Mouse (Mus musculus) forebrain, embryonic 15.5 days (tissue): ENCODE results near the gene Nr2e1. TPM values are rescaled to one million over a fixed set of nuclear protein-coding genes. Genes with fewer than 3 reads are reported as not detected.

Experiments used
- ATAC-seq: fragments of 200-750 bp; cut with Nextera tagmentation; replicated peaks from 2 replicates; pipeline ENCODE4 v1.8.0; 2017; ENCODE audit warnings: mild to moderate bottlenecking, moderate TSS enrichment, moderate library complexity
- H3K27ac ChIP-seq: fragments of 300-500 bp; sonication (generic); replicated peaks from 2 replicates; pipeline ENCODE4 v1.5.1; 2015; ENCODE audit warnings: mild to moderate bottlenecking, inconsistent platforms
- H3K27me3 ChIP-seq: fragments of 300-500 bp; sonication (generic); 2 replicates; pipeline ENCODE4 v1.6.1; 2015; ENCODE audit warnings: inconsistent platforms
- H3K36me3 ChIP-seq: fragments of 300-500 bp; sonication (generic); 2 replicates; pipeline ENCODE4 v1.6.1; 2015; ENCODE audit warnings: mild to moderate bottlenecking, inconsistent platforms
- H3K4me1 ChIP-seq: fragments of 300-500 bp; sonication (generic); 2 replicates; pipeline ENCODE4 v1.6.1; 2015; ENCODE audit warnings: inconsistent platforms
- H3K4me2 ChIP-seq: fragments of 300-500 bp; sonication (generic); replicated peaks from 2 replicates; pipeline ENCODE4 v1.6.1; 2015; ENCODE audit warnings: mild to moderate bottlenecking, inconsistent platforms
- H3K4me3 ChIP-seq: fragments of 300-500 bp; sonication (generic); 2 replicates; pipeline ENCODE4 v1.5.1; 2015; ENCODE audit warnings: mild to moderate bottlenecking, inconsistent platforms
- H3K9ac ChIP-seq: fragments of 300-500 bp; sonication (generic); replicated peaks from 2 replicates; pipeline ENCODE4 v1.6.1; 2015; ENCODE audit warnings: mild to moderate bottlenecking, inconsistent platforms
- H3K9me3 ChIP-seq: fragments of 300-500 bp; sonication (generic); 2 replicates; pipeline ENCODE4 v1.6.1; 2016; ENCODE audit warnings: inconsistent platforms
- WGBS: fragments of 180-500 bp; shearing (Covaris S2); methylation state at CpG from one replicate; pipeline ENCODE4 v1.1.7; 2015; ENCODE audit warnings: mixed read lengths; 5-methylcytosine and 5-hydroxymethylcytosine counted together
- polyA plus RNA-seq: library from polyadenylated mRNA; unstranded; fragments of >200 nt; fragmentation: Nextera tagmentation; extraction: Ambion mirVana; gene quantifications from 2 replicates; pipeline ENCODE4 v1.2.1, GENCODE M21; 2015

Nr2e1 gene
- polyA plus RNA-seq, 1 experiment from 2014 or later = 35.4 TPM

GRCm38 (mm10) chr10:42577525-42578280, 5.7 kb downstream of the Nr2e1 start:
- peak overlapping the region; percentile 66 for H3K4me2 ChIP-seq
- no peaks in the 10 kb centered on the region for H3K36me3 ChIP-seq
- H3K9ac ChIP-seq = no peak overlapping the region
- 5% methylated on average over 15 of the region's 15 CpGs for WGBS
- ATAC-seq = no peak
- H3K9me3 ChIP-seq = no peaks in the 10 kb centered on the region
- H3K4me3 ChIP-seq = peak overlapping the region; percentile 58
- peaks cover 67% of the 10 kb centered on the region for H3K4me1 ChIP-seq
- H3K27me3 ChIP-seq = no peaks in the 10 kb centered on the region
- peak overlapping the region; percentile 13; the same call in 1 of the 2 replicates for H3K27ac ChIP-seq

- Histone ChIP-seq H3K36me3 (peaks cover 3% of the 10 kb centered on the region; the same call in 1 of the 2 replicates), H3K9ac (no peak overlapping the region), H3K4me3 (no peak overlapping the region), H3K4me1 (peaks cover 46% of the 10 kb centered on the region), H3K9me3 (no peaks in the 10 kb centered on the region), H3K4me2 (peak overlapping the region; percentile 1; the same call in 1 of the 2 replicates), H3K27ac (no peak overlapping the region), H3K27me3 (no peaks in the 10 kb centered on the region)
- 37% methylated on average over 10 of the region's 10 CpGs for WGBS
- no peak for ATAC-seq
Observed at GRCm38 (mm10) chr10:42574639-42575038, 8.8 kb downstream of the Nr2e1 start.

- Histone ChIP-seq H3K9me3 (no peaks in the 10 kb centered on the region), H3K4me3 (peak overlapping the region; percentile 37), H3K27me3 (no peaks in the 10 kb centered on the region), H3K27ac (no peak overlapping the region), H3K4me1 (peaks cover 40% of the 10 kb centered on the region), H3K4me2 (peak overlapping the region; percentile 59), H3K36me3 (peaks cover 3% of the 10 kb centered on the region; the same call in 1 of the 2 replicates), H3K9ac (peak overlapping the region; percentile 3; the same call in 1 of the 2 replicates)
- ATAC-seq = no peak; the same call in 1 of the 2 replicates
- WGBS = 20% methylated on average over 15 of the region's 15 CpGs
Observed at GRCm38 (mm10) chr10:42572971-42573370, 10.5 kb downstream of the Nr2e1 start.

- no peak; the same call in 1 of the 2 replicates for ATAC-seq
- Histone ChIP-seq H3K27me3 (no peaks in the 10 kb centered on the region), H3K9ac (peak overlapping the region; percentile 3; the same call in 1 of the 2 replicates), H3K27ac (no peak overlapping the region), H3K36me3 (peaks cover 3% of the 10 kb centered on the region; the same call in 1 of the 2 replicates), H3K4me1 (peaks cover 39% of the 10 kb centered on the region), H3K4me3 (peak overlapping the region; percentile 37), H3K4me2 (peak overlapping the region; percentile 59), H3K9me3 (no peaks in the 10 kb centered on the region)
- 9% methylated on average over 20 of the region's 20 CpGs for WGBS
Observed at GRCm38 (mm10) chr10:42572567-42572966, 10.9 kb downstream of the Nr2e1 start.

- no peaks in the 10 kb centered on the region for H3K27me3 ChIP-seq
- WGBS = 22% methylated on average over 12 of the region's 12 CpGs
- ATAC-seq = no peak
- no peak overlapping the region for H3K4me3 ChIP-seq
- H3K4me2 ChIP-seq = no peak overlapping the region
- no peaks in the 10 kb centered on the region for H3K9me3 ChIP-seq
- no peak overlapping the region for H3K9ac ChIP-seq
- H3K36me3 ChIP-seq = no peaks in the 10 kb centered on the region
- H3K4me1 ChIP-seq = 0 out of 2 replicates have a peak, but pooled peaks cover under 1% of the 10 kb centered on the region
- no peak overlapping the region for H3K27ac ChIP-seq
Observed at GRCm38 (mm10) chr10:42562272-42562671, 21.2 kb downstream of the Nr2e1 start.

GRCm38 (mm10) chr10:42559581-42560200, 23.7 kb downstream of the Nr2e1 start:
- Histone ChIP-seq H3K4me1 (no peaks in the 10 kb centered on the region), H3K27ac (no peak overlapping the region), H3K4me3 (no peak overlapping the region), H3K27me3 (no peaks in the 10 kb centered on the region), H3K4me2 (no peak overlapping the region), H3K9me3 (no peaks in the 10 kb centered on the region), H3K9ac (no peak overlapping the region), H3K36me3 (no peaks in the 10 kb centered on the region)
- 88% methylated on average over 5 of the region's 5 CpGs for WGBS
- no peak for ATAC-seq

- WGBS = 93% methylated on average over 3 of the region's 3 CpGs
- Histone ChIP-seq H3K4me2 (no peak overlapping the region), H3K4me1 (no peaks in the 10 kb centered on the region), H3K4me3 (no peak overlapping the region), H3K36me3 (no peaks in the 10 kb centered on the region), H3K27me3 (no peaks in the 10 kb centered on the region), H3K9ac (no peak overlapping the region), H3K9me3 (no peaks in the 10 kb centered on the region), H3K27ac (no peak overlapping the region)
- ATAC-seq = no peak
Observed at GRCm38 (mm10) chr10:42546507-42546906, 36.9 kb downstream of the Nr2e1 start.

GRCm38 (mm10) chr10:42545707-42546503, 37.5 kb downstream of the Nr2e1 start:
- Histone ChIP-seq H3K36me3 (no peaks in the 10 kb centered on the region), H3K9me3 (no peaks in the 10 kb centered on the region), H3K4me3 (no peak overlapping the region), H3K4me1 (no peaks in the 10 kb centered on the region), H3K27ac (no peak overlapping the region), H3K9ac (no peak overlapping the region), H3K27me3 (no peaks in the 10 kb centered on the region), H3K4me2 (no peak overlapping the region)
- ATAC-seq = no peak
- 86% methylated on average over 6 of the region's 6 CpGs for WGBS

- Histone ChIP-seq H3K36me3 (peaks cover 8% of the 10 kb centered on the region; the same call in 1 of the 2 replicates), H3K9me3 (no peaks in the 10 kb centered on the region), H3K9ac (no peak overlapping the region), H3K4me3 (no peak overlapping the region), H3K27me3 (no peaks in the 10 kb centered on the region), H3K4me2 (no peak overlapping the region), H3K4me1 (no peaks in the 10 kb centered on the region), H3K27ac (no peak overlapping the region)
- WGBS = 88% methylated on average over 9 of the region's 9 CpGs
- no peak for ATAC-seq
Observed at GRCm38 (mm10) chr10:42537571-42538316, 45.7 kb downstream of the Nr2e1 start.

- no peaks in the 10 kb centered on the region for H3K4me1 ChIP-seq
- no peaks in the 10 kb centered on the region for H3K9me3 ChIP-seq
- H3K4me2 ChIP-seq = no peak overlapping the region
- no peaks in the 10 kb centered on the region for H3K27me3 ChIP-seq
- WGBS = 89% methylated on average over 11 of the region's 11 CpGs
- no peak overlapping the region for H3K27ac ChIP-seq
- no peak overlapping the region for H3K4me3 ChIP-seq
- peaks cover 21% of the 10 kb centered on the region; the same call in 1 of the 2 replicates for H3K36me3 ChIP-seq
- H3K9ac ChIP-seq = no peak overlapping the region
- no peak for ATAC-seq
Observed at GRCm38 (mm10) chr10:42533836-42534453, 49.5 kb downstream of the Nr2e1 start.

GRCm38 (mm10) chr10:42525682-42526081, 57.8 kb downstream of the Nr2e1 start:
- 96% methylated on average over 3 of the region's 3 CpGs for WGBS
- Histone ChIP-seq H3K36me3 (peaks cover 23% of the 10 kb centered on the region; the same call in 1 of the 2 replicates), H3K4me3 (no peak overlapping the region), H3K27ac (no peak overlapping the region), H3K9me3 (no peaks in the 10 kb centered on the region), H3K4me2 (no peak overlapping the region), H3K27me3 (no peaks in the 10 kb centered on the region), H3K9ac (no peak overlapping the region), H3K4me1 (peaks cover 12% of the 10 kb centered on the region)
- ATAC-seq = no peak
